Mouse (Mus musculus) bone marrow, adult 2 months (tissue): ENCODE measurements around the gene Plekhb2.
A peak's percentile ranks its signal among the peaks of the same experiment; 100 is the strongest.

ENCODE experiments used
- CTCF ChIP-seq: fragments of 200-500 bp; IDR thresholded peaks from 2 replicates; pipeline ENCODE4 v1.5.1; 2011; ENCODE audit warnings: low read length, control low read depth; ENCODE audit not compliant: control insufficient read depth, insufficient read depth
- POLR2A ChIP-seq: fragments of 200-500 bp; IDR thresholded peaks from 2 replicates; pipeline ENCODE4 v1.6.1; 2011; ENCODE audit warnings: low read depth, mild to moderate bottlenecking, control low read depth, low read length, borderline replicate concordance; ENCODE audit not compliant: control insufficient read depth

- TF ChIP-seq POLR2A (peak; percentile 24; the same call in 1 of the 2 replicates), CTCF (no peak)
These were observed 8.9 kb downstream of the Plekhb2 start for GRCm38 (mm10) chr1:34858671-34859070.
